Mouse (Mus musculus) fat pad, adult 2 months (tissue): ENCODE data around the gene Ccnk.

Experiments used
- DNase-seq: peaks from one replicate; pipeline ENCODE4 v3.0.0-alpha.2; 2011; ENCODE audit warnings: low read depth, low spot score; ENCODE audit errors: extremely low read depth

The Ccnk gene

GRCm38 (mm10) chr12:108244778-108245177, 65.4 kb downstream of the Ccnk start:
- DNase-seq = no peak

- no peak for DNase-seq
Measured at GRCm38 (mm10) chr12:108245579-108245978, 66.2 kb downstream of the Ccnk start.

GRCm38 (mm10) chr12:108246759-108247500, 67.6 kb downstream of the Ccnk start:
- no peak for DNase-seq

- DNase-seq = no peak
Measured at GRCm38 (mm10) chr12:108249019-108249418, 69.6 kb downstream of the Ccnk start.

- no peak for DNase-seq
Measured at GRCm38 (mm10) chr12:108249522-108249921, 70.1 kb downstream of the Ccnk start.

- DNase-seq = no peak
Measured at GRCm38 (mm10) chr12:108251034-108251792, 71.8 kb downstream of the Ccnk start.

GRCm38 (mm10) chr12:108251825-108252542, 72.6 kb downstream of the Ccnk start:
- no peak for DNase-seq
